Mouse (Mus musculus) heart, postnatal 0 days (tissue): Measurements from ENCODE around the gene Arhgef10l.

Experiments used
- CTCF ChIP-seq: IDR thresholded peaks from 2 replicates; pipeline ENCODE4 v1.5.1; 2016; ENCODE audit warnings: antibody characterized with exemption, control low read depth, low read depth
- EP300 ChIP-seq: IDR thresholded peaks from 2 replicates; pipeline ENCODE4 v1.6.1; 2016; ENCODE audit warnings: antibody characterized with exemption, low read depth

GRCm38 (mm10) chr4:140582390-140583088, 83.3 kb downstream of the Arhgef10l start:
- TF ChIP-seq CTCF = no peak
- TF ChIP-seq EP300 = no peak
